Mouse (Mus musculus): ENCODE data around the gene Unc93a2. TPM values are rescaled to one million over a fixed set of nuclear protein-coding genes. Genes with fewer than 3 reads are reported as not detected.
"Not testable (repeated sequence)": the region's sequence is repeated elsewhere in the genome, so short reads cannot be mapped to it uniquely, and the experiment has no call there.

Unc93a2 gene
- polyA plus RNA-seq, 1 experiment, result not detected

DNA sequence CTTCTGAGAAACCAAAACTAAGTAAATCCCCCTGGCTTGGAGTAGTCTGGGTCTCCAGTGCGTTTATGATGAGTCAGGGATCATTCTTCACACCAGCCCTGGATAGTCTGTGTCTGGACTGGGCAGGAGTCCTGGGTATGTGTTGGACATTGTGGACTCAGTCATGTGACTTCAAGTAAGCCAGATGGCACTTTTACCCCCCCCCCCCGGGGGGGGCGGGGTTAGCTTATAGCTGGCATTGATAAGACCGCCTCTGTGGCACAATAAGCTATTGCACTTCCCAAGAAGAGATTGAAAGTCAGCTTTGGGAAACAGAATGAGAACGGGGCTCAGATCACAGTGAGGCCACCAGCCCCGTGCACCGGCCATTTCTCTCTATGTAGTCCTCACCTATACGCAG lies 752 bp upstream of the Unc93a2 start:
- H3K27ac ChIP-seq (ENCODE audit: insufficient read depth, low read length); H3K4me1 ChIP-seq (ENCODE audit: control insufficient read depth, insufficient read depth, low read length); H3K4me3 ChIP-seq (ENCODE audit: insufficient read depth, low read length): not testable (repeated sequence)

DNA sequence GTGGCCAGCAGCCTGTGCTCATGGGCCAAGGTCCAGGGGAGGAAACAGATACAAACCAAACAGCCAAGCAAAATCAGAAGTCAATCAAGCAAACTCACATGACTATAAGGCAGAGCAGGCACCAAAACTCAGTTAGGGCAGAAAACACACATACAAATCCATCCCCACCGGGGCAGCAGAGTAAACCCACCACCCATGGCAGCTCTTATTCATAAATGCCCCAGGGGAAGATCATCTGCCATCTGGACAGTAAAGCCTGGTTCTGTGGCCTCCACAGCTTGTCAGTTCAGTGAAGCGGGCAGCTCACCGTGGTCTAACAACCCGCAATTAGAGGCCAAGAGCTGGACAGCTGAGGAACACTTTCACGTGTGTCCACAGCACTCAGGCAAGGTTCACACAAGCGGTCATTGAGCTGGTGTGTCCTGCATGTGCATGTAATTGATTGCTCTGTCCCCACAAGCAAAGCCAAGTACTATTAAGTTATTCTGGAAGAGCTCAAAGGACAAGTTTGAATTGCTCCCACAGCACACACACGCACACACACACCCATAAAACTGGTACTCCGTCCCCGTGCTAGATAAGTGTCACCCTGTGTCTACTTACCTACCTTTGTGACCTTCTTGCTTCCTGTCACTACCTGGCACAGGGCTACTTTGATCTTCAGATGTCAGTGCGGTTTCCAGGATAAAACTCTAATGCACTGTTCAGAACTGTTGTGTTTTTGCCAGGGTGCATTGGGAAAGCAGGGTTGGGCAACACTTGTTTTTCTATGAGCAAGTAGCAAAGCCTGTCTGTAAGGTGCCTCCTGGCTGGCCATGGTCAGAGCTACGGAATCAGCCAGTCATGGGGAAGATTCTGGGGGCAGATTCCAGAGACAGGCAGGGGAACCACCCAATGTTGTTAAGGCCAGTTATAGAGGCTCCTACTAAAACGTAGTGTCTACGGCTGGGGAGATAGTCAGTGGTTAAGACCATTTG lies 1.8 kb downstream of the Unc93a2 start:
- H3K4me1 ChIP-seq (ENCODE audit: control insufficient read depth, insufficient read depth, low read length); H3K4me3 ChIP-seq (ENCODE audit: insufficient read depth, low read length); H3K27ac ChIP-seq (ENCODE audit: insufficient read depth, low read length): not testable (repeated sequence)

DNA sequence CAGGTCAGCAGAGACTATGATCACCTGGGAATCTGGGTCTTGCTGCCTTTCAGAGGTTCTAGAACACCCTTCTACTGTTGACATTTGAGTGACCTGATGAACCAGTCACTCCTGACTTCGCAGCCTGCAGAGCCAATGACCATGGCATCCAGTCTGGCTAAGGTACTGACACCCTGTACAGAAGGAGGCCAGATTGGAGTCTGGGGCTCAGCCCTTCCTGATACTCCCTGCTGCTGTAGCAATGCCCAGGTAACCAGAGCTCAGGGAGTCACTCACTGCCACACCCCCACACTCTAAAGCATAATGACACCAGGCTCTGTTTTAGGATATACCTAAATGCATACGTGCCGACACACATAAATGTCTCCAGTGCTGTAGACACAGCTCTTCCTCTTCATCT lies 2.6 kb downstream of the Unc93a2 start:
- not testable (repeated sequence) for H3K27ac ChIP-seq (ENCODE audit: insufficient read depth, low read length); H3K4me3 ChIP-seq (ENCODE audit: insufficient read depth, low read length); H3K4me1 ChIP-seq (ENCODE audit: control insufficient read depth, insufficient read depth, low read length)

DNA sequence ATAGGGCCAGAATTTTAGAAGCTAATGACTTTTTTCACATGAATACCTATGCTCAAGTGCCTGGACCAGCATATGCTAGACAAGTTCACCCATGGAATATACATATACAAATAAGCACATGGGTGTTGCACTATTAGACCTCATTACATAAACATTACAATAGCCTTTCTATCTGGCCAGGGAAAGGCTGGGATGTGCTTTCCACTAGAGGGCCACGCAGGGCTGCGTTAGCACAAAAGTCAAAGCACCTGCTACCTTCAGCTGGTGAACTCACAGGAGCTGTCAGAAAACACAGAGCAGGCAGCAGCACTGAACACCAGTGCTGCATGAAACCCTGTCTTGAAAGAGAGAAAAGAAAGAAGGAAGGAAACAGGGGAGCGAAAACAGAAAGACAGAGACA lies 7.4 kb downstream of the Unc93a2 start:
- H3K4me3 ChIP-seq (ENCODE audit: insufficient read depth, low read length); H3K27ac ChIP-seq (ENCODE audit: insufficient read depth, low read length); H3K4me1 ChIP-seq (ENCODE audit: control insufficient read depth, insufficient read depth, low read length): not testable (repeated sequence)

DNA sequence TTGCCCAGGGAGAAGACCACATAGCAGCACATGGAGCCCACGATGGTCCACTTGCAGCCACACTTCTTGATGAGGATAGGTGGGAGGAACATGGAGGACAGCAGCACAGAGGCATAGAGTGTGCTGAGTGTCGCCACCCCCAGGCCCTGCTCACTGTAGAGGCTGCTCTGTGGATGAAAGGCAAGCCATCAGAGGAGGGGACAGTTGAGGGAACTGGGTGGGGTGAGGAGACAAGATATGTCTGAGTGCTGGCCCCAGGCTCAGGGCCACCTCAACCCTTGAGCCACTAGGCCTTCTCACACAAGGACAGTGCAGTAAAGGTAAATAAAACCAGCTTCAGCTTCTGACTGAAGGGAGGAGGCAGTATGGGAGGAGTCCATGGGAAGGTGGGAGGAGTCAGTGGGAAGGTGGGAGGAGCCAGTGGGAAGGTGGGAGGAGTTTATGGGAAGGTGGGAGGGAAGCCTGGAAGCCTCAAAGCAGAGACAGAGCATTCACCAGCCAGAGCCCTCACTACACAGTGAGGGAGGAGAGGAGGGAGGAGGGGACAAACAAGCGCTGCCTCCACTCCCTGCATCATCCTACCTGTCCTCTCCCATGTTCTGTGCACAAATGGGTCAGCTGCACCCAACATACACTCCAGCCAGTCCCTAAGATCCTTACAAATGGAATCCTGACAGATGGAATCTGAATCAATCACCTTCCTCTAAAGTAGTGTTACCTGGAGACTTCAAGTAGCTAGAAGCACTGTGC lies 8.1 kb downstream of the Unc93a2 start:
- not testable (repeated sequence) for H3K4me1 ChIP-seq (ENCODE audit: control insufficient read depth, insufficient read depth, low read length); H3K4me3 ChIP-seq (ENCODE audit: insufficient read depth, low read length); H3K27ac ChIP-seq (ENCODE audit: insufficient read depth, low read length)

DNA sequence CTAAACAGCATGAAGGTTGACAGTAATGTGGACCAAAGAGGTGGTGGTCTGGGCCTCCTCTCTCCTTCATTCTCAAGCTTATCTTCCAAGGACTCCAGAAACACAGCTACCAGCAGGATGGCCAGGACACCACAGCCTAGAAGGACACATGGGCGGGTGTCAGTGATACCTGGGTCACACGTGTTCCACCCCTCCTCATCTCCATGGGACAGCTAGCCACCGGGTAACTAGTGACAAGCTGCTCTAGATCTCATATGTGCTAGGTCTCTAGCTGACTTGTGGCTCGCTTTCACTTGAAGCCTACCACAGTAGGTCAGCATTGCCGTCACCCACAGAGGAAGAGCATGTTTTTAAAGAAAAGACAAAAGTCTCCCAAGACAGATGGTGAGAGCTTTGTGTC lies 13.4 kb downstream of the Unc93a2 start, which contains the start of gene Gm49630:
Gene Gm49630 (minus strand): TSS at position 101 of the 400 bp plus-strand sequence.
- H3K27ac ChIP-seq (ENCODE audit: insufficient read depth, low read length); H3K4me1 ChIP-seq (ENCODE audit: control insufficient read depth, insufficient read depth, low read length); H3K4me3 ChIP-seq (ENCODE audit: insufficient read depth, low read length): not testable (repeated sequence)

DNA sequence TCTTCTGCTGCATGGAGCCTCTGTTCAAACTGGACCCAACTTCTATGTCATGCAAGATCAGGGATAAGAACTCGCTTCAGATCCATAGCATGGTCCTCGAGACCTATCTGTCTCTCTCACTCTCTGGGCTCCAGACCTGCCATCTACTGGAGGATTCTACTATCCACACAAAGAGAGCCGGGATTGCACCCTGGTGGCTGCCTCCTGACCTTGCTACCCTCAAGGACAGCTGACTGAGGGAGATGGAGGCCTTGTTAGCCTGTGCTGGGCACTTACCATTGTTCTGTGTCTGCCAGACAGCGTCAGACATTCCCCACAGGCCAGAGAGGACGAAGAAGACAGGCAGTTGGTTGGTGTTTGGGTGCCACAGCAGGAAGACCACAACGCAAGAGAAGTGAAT lies 15.9 kb downstream of the Unc93a2 start:
- H3K4me1 ChIP-seq (ENCODE audit: control insufficient read depth, insufficient read depth, low read length); H3K4me3 ChIP-seq (ENCODE audit: insufficient read depth, low read length); H3K27ac ChIP-seq (ENCODE audit: insufficient read depth, low read length): not testable (repeated sequence)

DNA sequence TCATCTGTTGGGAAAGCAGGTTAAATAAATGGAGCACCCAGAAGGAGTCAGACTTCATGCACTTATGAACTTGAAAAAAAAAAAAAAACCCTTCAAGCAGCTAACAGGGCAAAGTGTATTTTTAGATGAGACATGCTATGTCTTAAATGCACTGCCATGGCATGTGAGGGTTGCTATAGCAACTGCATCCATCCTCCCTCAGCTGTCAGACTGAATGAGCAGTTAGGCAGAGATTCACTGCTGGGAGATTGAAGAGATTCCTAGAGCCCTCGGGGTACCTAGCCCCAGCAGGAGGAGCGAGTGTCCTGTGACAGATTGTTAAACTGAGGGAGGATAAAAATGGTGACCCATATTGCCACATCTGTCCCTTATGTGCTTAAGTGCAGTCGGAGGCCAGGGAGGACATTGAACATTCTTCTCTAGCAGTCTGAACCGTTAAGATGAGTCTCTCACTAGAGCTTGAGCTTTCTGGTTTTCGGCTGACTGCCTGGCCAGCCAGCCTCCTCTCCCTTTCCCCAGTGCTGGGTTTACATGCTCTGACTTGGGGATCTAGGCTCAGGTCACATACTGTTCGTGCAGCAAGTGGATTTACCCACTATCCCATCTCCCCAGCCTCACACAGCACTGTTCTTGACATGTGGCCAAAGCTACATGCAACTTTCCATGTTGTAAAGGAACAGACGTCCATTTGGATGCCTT lies 18.4 kb downstream of the Unc93a2 start:
- H3K4me3 ChIP-seq (ENCODE audit: insufficient read depth, low read length); H3K4me1 ChIP-seq (ENCODE audit: control insufficient read depth, insufficient read depth, low read length); H3K27ac ChIP-seq (ENCODE audit: insufficient read depth, low read length): not testable (repeated sequence)

DNA sequence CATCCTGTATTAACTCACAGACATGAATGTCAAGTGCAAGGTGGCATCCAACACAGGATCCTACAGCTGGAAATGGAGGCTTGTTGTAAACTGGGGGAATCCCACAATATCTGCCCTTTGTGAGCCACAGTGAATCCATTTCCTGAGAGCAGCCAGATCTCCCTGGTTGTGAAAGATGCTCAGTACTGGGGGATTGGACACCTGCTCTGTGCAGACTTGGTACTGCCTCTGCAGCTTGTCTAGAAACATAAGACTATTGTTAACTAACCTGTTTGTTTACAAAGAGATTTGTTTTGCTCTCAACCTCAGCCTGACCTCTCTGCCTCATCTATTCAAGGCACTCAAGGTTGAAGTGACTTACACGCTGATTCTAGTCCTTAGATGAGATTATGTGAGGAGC lies 19.0 kb downstream of the Unc93a2 start:
- not testable (repeated sequence) for H3K4me1 ChIP-seq (ENCODE audit: control insufficient read depth, insufficient read depth, low read length); H3K27ac ChIP-seq (ENCODE audit: insufficient read depth, low read length); H3K4me3 ChIP-seq (ENCODE audit: insufficient read depth, low read length)

DNA sequence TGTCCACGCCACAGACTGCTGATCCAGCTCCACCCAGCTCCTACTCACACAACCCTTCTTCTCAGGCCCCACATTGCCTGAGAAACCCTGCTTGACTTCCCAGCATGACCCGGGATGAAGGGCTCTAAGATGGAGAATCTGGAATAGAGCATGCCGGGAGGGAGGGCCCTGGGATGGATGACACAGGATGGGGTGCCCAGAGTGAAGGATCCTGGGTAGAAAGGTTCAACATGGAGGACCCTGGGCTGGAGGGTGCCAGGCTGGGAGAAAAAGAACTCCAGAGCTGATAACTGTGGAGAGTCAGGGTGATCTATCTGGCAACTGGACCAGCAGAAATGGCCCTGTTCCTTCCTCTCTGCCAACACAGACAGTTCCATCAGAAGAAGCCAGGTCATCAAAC lies 19.6 kb downstream of the Unc93a2 start:
- not testable (repeated sequence) for H3K4me3 ChIP-seq (ENCODE audit: insufficient read depth, low read length); H3K27ac ChIP-seq (ENCODE audit: insufficient read depth, low read length); H3K4me1 ChIP-seq (ENCODE audit: control insufficient read depth, insufficient read depth, low read length)

DNA sequence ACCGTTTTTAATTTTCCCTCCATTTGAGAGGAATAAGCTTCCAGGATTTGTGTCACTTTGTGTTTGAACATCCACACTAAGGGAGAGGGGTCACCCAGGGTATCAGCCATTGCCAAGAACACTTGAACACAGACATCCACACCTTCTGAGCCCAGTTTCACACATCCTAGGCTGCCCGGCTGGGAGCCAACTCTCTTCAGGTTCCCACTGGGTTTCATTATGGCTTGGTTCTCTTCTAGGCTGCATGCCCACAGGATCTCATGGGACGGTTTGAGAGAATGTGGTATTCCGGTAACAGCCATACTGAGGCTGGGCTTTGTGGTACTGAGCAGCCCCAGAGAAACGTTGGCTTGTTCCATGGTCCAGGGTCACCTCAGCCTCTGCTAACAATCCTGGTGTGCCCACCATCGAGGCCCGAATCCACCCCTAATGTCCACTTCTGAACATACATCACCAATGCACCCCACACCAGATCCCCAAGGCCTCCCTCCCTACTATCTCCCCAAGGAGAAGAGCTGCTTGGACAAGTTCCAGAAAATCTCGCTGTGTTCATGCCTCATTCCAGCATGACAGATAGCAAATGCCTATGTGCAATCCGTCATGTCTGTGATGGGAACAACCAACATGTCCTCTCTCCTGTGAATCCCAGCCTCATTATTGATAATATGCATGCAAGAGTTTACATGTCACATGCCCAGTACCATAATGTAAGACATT lies 24.4 kb downstream of the Unc93a2 start:
- not testable (repeated sequence) for H3K27ac ChIP-seq (ENCODE audit: insufficient read depth, low read length); H3K4me1 ChIP-seq (ENCODE audit: control insufficient read depth, insufficient read depth, low read length); H3K4me3 ChIP-seq (ENCODE audit: insufficient read depth, low read length)

DNA sequence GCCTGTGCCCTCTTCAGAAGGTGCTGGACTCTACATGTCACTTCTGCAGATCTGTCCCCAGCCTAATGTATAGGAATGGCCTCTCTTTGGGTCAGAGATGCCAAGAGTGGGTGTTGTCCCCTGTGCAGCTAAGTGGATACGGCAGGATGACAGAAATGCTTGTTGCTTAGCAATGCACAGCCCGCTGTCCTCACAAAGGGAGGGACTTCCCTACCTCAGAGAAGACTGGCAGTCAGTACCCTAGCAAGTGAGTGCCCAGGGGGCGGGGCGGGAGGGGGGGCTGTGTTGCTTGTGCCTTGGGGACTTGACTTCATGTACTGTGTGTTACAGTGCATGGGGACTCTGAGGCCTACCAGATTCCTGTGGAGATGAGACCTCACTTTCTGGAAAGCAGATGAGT lies 25.5 kb downstream of the Unc93a2 start:
- not testable (repeated sequence) for H3K4me1 ChIP-seq (ENCODE audit: control insufficient read depth, insufficient read depth, low read length); H3K27ac ChIP-seq (ENCODE audit: insufficient read depth, low read length); H3K4me3 ChIP-seq (ENCODE audit: insufficient read depth, low read length)

DNA sequence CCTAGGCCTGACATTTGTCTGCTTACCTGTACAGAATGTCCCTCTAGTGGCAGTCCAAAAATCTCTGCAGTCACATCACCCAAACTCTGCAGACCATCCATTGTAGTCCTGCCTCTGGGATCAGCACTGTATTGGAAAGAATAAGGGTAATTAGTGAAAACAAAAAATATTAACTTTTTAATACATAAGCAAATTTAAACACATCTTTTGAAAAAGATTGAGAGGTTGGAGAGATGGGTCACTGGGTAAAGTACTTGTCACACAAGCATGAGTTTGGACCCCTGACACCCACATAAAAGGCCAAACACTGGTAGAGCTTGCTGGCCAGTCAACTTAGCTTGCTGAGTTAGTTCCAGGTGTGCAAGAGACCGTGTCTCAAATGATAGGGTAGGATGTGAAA lies 32.7 kb downstream of the Unc93a2 start, which contains the start of gene Ttll2:
Gene Ttll2 (minus strand): TSS at position 101 of the 400 bp plus-strand sequence.
- H3K27ac ChIP-seq (ENCODE audit: insufficient read depth, low read length); H3K4me1 ChIP-seq (ENCODE audit: control insufficient read depth, insufficient read depth, low read length); H3K4me3 ChIP-seq (ENCODE audit: insufficient read depth, low read length): not testable (repeated sequence)

DNA sequence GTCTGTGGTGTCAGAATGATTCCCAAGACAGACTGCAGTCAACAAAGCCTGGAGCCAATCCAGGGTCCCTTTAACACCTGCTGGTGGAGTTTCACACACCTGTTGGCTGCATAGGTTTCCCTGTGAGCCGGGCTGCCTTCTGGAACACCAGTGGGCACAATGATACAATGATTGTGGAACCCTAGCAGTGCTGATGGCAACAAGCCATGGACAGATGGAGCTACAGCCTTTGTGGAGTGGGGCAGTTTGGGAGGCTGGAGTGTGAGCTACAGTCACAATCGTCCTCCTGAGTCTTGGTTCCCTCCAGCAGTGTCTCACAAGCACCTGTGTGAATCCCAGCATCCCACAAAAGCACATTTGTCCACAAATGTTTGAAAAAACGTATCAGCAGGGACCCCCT lies 36.5 kb downstream of the Unc93a2 start:
- H3K27ac ChIP-seq (ENCODE audit: insufficient read depth, low read length); H3K4me1 ChIP-seq (ENCODE audit: control insufficient read depth, insufficient read depth, low read length); H3K4me3 ChIP-seq (ENCODE audit: insufficient read depth, low read length): not testable (repeated sequence)

DNA sequence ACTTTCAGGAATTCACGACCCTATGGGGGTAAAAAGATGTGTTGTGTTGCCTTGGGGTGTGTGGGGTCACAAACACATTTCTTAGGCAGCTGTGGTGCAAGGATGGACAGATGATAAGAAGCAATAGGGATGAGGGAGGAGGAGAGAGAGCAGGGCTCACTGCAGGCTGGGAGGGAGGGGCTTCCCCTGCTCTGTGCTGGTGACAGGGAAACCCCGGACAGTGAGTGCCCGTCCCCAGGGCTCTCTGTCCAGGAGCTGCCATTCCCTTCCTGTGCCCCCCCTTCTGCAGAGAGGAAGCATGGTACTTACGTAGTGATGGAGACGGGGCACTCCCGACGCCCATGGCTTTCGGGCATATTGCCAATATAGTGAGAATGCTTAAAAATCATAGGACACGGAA lies 47.9 kb downstream of the Unc93a2 start:
- not testable (repeated sequence) for H3K27ac ChIP-seq (ENCODE audit: insufficient read depth, low read length); H3K4me3 ChIP-seq (ENCODE audit: insufficient read depth, low read length); H3K4me1 ChIP-seq (ENCODE audit: control insufficient read depth, insufficient read depth, low read length)

All from cortical plate, adult 2 months (tissue).